Mouse (Mus musculus): ENCODE results near the gene Hpcal1. TPM values are rescaled to one million over a fixed set of nuclear protein-coding genes. Genes with fewer than 3 reads are reported as not detected.
"Not testable (repeated sequence)": the region's sequence is repeated elsewhere in the genome, so short reads cannot be mapped to it uniquely, and the experiment has no call there.

Gene Hpcal1
- polyA plus RNA-seq, 1 experiment from 2014 or later = 167 TPM

GRCm38 (mm10) chr12:17749784-17750183, 59.1 kb downstream of the Hpcal1 start:
- Histone ChIP-seq H3K9me3 (ENCODE audit: control insufficient read depth, low read length) (no peaks in the 10 kb centered on the region), H3K9ac (ENCODE audit: low read depth, low read length) (no peak overlapping the region), H3K36me3 (ENCODE audit: control insufficient read depth, insufficient read depth, low read length) (no peaks in the 10 kb centered on the region), H3K4me1 (ENCODE audit: control insufficient read depth, insufficient read depth, low read depth, low read length) (peaks cover 29% of the 10 kb centered on the region), H3K27me3 (replicated peaks; ENCODE audit: control insufficient read depth, insufficient read depth, low read length) (no peaks in the 10 kb centered on the region), H3K27ac (ENCODE audit: low read depth, low read length) (peak overlapping the region; percentile 35; the same call in 1 of the 2 replicates), H3K4me3 (ENCODE audit: low read length) (no peak overlapping the region), H3K4me2 (ENCODE audit: low read length) (no peak overlapping the region)
- 72% methylated on average over 3 of the region's 3 CpGs for whole genome bisulfite sequencing
- ATAC-seq = no peak

GRCm38 (mm10) chr12:17750500-17750899, 59.8 kb downstream of the Hpcal1 start:
- 29% methylated on average over 4 of the region's 4 CpGs for WGBS
- H3K9me3 ChIP-seq (ENCODE audit: control insufficient read depth, low read length) = no peaks in the 10 kb centered on the region
- no peak overlapping the region for H3K4me2 ChIP-seq (ENCODE audit: low read length)
- no peaks in the 10 kb centered on the region for H3K36me3 ChIP-seq (ENCODE audit: control insufficient read depth, insufficient read depth, low read length)
- H3K27ac ChIP-seq (ENCODE audit: low read depth, low read length) = peak overlapping the region; percentile 35; the same call in 1 of the 2 replicates
- no peak overlapping the region for H3K4me3 ChIP-seq (ENCODE audit: low read length)
- no peaks in the 10 kb centered on the region for H3K27me3 ChIP-seq (replicated peaks; ENCODE audit: control insufficient read depth, insufficient read depth, low read length)
- no peak for ATAC-seq
- peaks cover 29% of the 10 kb centered on the region for H3K4me1 ChIP-seq (ENCODE audit: control insufficient read depth, insufficient read depth, low read depth, low read length)
- no peak overlapping the region for H3K9ac ChIP-seq (ENCODE audit: low read depth, low read length)

GRCm38 (mm10) chr12:17752828-17753227, 62.2 kb downstream of the Hpcal1 start:
- no peaks in the 10 kb centered on the region for H3K9me3 ChIP-seq (ENCODE audit: control insufficient read depth, low read length)
- no peaks in the 10 kb centered on the region for H3K36me3 ChIP-seq (ENCODE audit: control insufficient read depth, insufficient read depth, low read length)
- H3K27ac ChIP-seq (ENCODE audit: low read depth, low read length) = peak overlapping the region; percentile 64
- H3K4me3 ChIP-seq (ENCODE audit: low read length) = no peak overlapping the region
- WGBS = 24% methylated on average over 5 of the region's 5 CpGs
- ATAC-seq = peak; percentile 62
- peak overlapping the region; percentile 25; the same call in 1 of the 2 replicates for H3K9ac ChIP-seq (ENCODE audit: low read depth, low read length)
- H3K27me3 ChIP-seq (replicated peaks; ENCODE audit: control insufficient read depth, insufficient read depth, low read length) = no peaks in the 10 kb centered on the region
- H3K4me2 ChIP-seq (ENCODE audit: low read length) = no peak overlapping the region
- H3K4me1 ChIP-seq (ENCODE audit: control insufficient read depth, insufficient read depth, low read depth, low read length) = peaks cover 16% of the 10 kb centered on the region

DNA sequence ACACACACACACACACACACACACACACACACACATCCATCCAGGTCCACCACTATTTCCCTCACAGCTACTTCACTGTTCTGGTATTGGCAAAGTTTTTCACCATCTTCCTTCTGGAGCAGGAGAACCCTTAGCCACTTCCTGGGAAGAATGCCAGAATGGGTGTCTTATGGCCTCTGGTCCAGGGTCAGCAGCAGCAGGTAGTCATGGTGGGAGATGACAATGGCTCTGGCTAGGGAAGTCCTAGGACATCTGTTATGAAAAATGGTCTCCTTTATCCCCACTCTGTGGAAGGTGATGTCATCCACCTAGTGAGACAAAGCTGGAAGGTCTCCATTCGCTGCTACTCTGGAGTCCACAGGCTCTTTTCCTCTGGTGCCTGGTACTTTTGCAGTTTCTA, 64.1 kb downstream of the Hpcal1 start:
- no peak overlapping the region for H3K4me3 ChIP-seq (ENCODE audit: low read length)
- H3K9me3 ChIP-seq (ENCODE audit: control insufficient read depth, low read length) = no peaks in the 10 kb centered on the region
- 94% methylated on average over 1 of the region's 1 CpGs for WGBS
- no peaks in the 10 kb centered on the region for H3K27me3 ChIP-seq (replicated peaks; ENCODE audit: control insufficient read depth, insufficient read depth, low read length)
- no peaks in the 10 kb centered on the region for H3K36me3 ChIP-seq (ENCODE audit: control insufficient read depth, insufficient read depth, low read length)
- no peak overlapping the region for H3K27ac ChIP-seq (ENCODE audit: low read depth, low read length)
- H3K9ac ChIP-seq (ENCODE audit: low read depth, low read length) = no peak overlapping the region
- H3K4me2 ChIP-seq (ENCODE audit: low read length) = no peak overlapping the region
- peaks cover 12% of the 10 kb centered on the region for H3K4me1 ChIP-seq (ENCODE audit: control insufficient read depth, insufficient read depth, low read depth, low read length)
- ATAC-seq = no peak

DNA sequence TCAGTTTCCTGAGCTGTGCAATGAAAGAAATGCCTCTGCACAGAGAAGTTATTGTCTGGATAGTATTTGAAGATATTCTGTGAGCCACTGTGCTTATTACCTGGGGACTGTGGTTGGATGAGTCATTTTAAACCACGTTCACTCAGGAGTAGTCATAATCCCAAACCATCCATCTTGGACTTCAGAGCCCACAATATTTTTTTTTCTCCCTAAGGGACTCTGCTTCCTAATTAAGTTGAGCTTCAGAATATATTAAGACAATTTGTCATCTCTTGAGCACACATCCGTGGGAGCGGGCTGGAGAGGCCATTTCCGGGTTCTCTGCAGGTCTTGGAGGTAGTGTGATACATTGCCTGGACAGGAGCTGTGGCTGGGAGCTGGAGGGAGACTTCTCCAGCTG, 66.2 kb downstream of the Hpcal1 start:
- WGBS = 72% methylated on average over 4 of the region's 4 CpGs
- Histone ChIP-seq H3K4me3 (ENCODE audit: low read length) (no peak overlapping the region), H3K4me2 (ENCODE audit: low read length) (no peak overlapping the region), H3K27ac (ENCODE audit: low read depth, low read length) (no peak overlapping the region), H3K4me1 (ENCODE audit: control insufficient read depth, insufficient read depth, low read depth, low read length) (peaks cover 7% of the 10 kb centered on the region), H3K36me3 (ENCODE audit: control insufficient read depth, insufficient read depth, low read length) (no peaks in the 10 kb centered on the region), H3K27me3 (replicated peaks; ENCODE audit: control insufficient read depth, insufficient read depth, low read length) (no peaks in the 10 kb centered on the region), H3K9me3 (ENCODE audit: control insufficient read depth, low read length) (no peaks in the 10 kb centered on the region), H3K9ac (ENCODE audit: low read depth, low read length) (no peak overlapping the region)
- no peak for ATAC-seq

DNA sequence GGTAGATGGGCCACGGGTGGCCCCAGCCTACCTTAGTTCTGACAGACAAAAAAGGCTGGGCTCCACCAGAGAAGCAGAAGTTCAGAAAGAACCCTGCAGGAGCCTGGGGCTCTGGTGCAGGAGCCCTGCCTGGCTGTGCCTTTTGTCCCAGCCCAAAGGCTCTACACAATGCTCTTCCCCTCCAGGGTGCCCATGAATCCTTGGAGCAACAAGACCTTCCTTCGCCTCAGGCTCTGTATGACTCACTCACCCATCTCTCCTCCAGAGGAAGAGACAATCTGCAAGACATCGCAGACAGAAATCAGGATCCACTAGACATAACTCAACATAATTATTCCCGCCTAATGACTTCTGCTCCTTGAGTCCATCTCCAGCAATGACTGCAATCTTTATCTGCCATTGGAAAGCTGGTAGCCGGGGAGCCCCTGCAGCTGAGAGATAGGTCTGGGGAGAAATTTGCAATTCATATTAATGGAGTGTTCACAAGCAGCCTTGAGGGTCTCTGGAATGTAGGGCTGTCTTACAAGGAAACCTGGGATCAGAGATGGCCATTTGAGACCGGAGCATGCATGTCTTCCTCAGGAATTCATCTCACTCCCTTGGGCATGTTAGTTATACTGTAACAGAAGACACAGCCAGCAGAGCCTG, 71.8 kb downstream of the Hpcal1 start:
- H3K4me1 ChIP-seq (ENCODE audit: control insufficient read depth, insufficient read depth, low read depth, low read length) = no peaks in the 10 kb centered on the region
- H3K27ac ChIP-seq (ENCODE audit: low read depth, low read length) = peak overlapping the region; percentile 39; the same call in 1 of the 2 replicates
- no peak overlapping the region for H3K4me3 ChIP-seq (ENCODE audit: low read length)
- ATAC-seq = peak; percentile 19
- H3K4me2 ChIP-seq (ENCODE audit: low read length) = no peak overlapping the region
- H3K9me3 ChIP-seq (ENCODE audit: control insufficient read depth, low read length) = no peaks in the 10 kb centered on the region
- H3K9ac ChIP-seq (ENCODE audit: low read depth, low read length) = no peak overlapping the region
- WGBS = 43% methylated on average over 6 of the region's 6 CpGs
- H3K36me3 ChIP-seq (ENCODE audit: control insufficient read depth, insufficient read depth, low read length) = no peaks in the 10 kb centered on the region
- no peaks in the 10 kb centered on the region for H3K27me3 ChIP-seq (replicated peaks; ENCODE audit: control insufficient read depth, insufficient read depth, low read length)

DNA sequence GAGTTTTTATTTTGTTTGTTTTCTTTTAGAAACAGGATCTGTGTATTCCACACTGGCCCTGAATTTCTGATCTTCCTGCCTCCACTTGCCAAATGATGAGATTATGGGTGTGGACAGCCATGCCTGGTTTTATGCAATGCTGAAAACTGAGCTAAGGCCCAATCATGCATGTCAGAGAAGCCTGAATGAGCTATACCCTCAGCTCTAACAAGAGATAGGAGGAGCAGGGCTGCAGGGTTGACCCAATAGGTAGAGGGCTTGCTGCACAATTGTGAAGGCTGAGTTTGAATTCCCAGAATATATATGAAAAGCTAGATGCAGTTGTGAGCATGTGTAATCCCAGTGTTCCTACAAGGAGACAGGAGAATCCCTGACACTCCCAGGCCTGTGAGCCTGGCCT, 72.4 kb downstream of the Hpcal1 start:
- H3K27me3 ChIP-seq (replicated peaks; ENCODE audit: control insufficient read depth, insufficient read depth, low read length) = no peaks in the 10 kb centered on the region

GRCm38 (mm10) chr12:17764005-17764404, 73.3 kb downstream of the Hpcal1 start:
- no peak overlapping the region for H3K4me2 ChIP-seq (ENCODE audit: low read length)
- no peak for ATAC-seq
- no peaks in the 10 kb centered on the region for H3K27me3 ChIP-seq (replicated peaks; ENCODE audit: control insufficient read depth, insufficient read depth, low read length)
- H3K36me3 ChIP-seq (ENCODE audit: control insufficient read depth, insufficient read depth, low read length) = no peaks in the 10 kb centered on the region
- H3K9ac ChIP-seq (ENCODE audit: low read depth, low read length) = no peak overlapping the region
- H3K4me3 ChIP-seq (ENCODE audit: low read length) = no peak overlapping the region
- H3K27ac ChIP-seq (ENCODE audit: low read depth, low read length) = no peak overlapping the region
- no peaks in the 10 kb centered on the region for H3K4me1 ChIP-seq (ENCODE audit: control insufficient read depth, insufficient read depth, low read depth, low read length)
- H3K9me3 ChIP-seq (ENCODE audit: control insufficient read depth, low read length) = no peaks in the 10 kb centered on the region
- WGBS = 74% methylated on average over 3 of the region's 3 CpGs

More for the DNA sequence above, 72.4 kb downstream of the Hpcal1 start:
- H3K4me3 ChIP-seq (ENCODE audit: low read length) = no peak overlapping the region
- no peaks in the 10 kb centered on the region for H3K36me3 ChIP-seq (ENCODE audit: control insufficient read depth, insufficient read depth, low read length)
- no peak for ATAC-seq
- H3K27ac ChIP-seq (ENCODE audit: low read depth, low read length) = no peak overlapping the region
- no peak overlapping the region for H3K4me2 ChIP-seq (ENCODE audit: low read length)
- no peaks in the 10 kb centered on the region for H3K9me3 ChIP-seq (ENCODE audit: control insufficient read depth, low read length)
- H3K9ac ChIP-seq (ENCODE audit: low read depth, low read length) = no peak overlapping the region
- no peaks in the 10 kb centered on the region for H3K4me1 ChIP-seq (ENCODE audit: control insufficient read depth, insufficient read depth, low read depth, low read length)

GRCm38 (mm10) chr12:17767567-17767966, 76.9 kb downstream of the Hpcal1 start:
- not testable (repeated sequence) for H3K4me1 ChIP-seq (ENCODE audit: control insufficient read depth, insufficient read depth, low read depth, low read length); ATAC-seq; H3K4me2 ChIP-seq (ENCODE audit: low read length); H3K36me3 ChIP-seq (ENCODE audit: control insufficient read depth, insufficient read depth, low read length); H3K27ac ChIP-seq (ENCODE audit: low read depth, low read length); H3K4me3 ChIP-seq (ENCODE audit: low read length); H3K27me3 ChIP-seq (replicated peaks; ENCODE audit: control insufficient read depth, insufficient read depth, low read length); H3K9ac ChIP-seq (ENCODE audit: low read depth, low read length); H3K9me3 ChIP-seq (ENCODE audit: control insufficient read depth, low read length)
- 62% methylated on average over 1 of the region's 1 CpGs for WGBS

Data from hindbrain, embryonic 16.5 days (tissue).